Mouse (Mus musculus): ENCODE results near the gene Slc39a13.

DNA sequence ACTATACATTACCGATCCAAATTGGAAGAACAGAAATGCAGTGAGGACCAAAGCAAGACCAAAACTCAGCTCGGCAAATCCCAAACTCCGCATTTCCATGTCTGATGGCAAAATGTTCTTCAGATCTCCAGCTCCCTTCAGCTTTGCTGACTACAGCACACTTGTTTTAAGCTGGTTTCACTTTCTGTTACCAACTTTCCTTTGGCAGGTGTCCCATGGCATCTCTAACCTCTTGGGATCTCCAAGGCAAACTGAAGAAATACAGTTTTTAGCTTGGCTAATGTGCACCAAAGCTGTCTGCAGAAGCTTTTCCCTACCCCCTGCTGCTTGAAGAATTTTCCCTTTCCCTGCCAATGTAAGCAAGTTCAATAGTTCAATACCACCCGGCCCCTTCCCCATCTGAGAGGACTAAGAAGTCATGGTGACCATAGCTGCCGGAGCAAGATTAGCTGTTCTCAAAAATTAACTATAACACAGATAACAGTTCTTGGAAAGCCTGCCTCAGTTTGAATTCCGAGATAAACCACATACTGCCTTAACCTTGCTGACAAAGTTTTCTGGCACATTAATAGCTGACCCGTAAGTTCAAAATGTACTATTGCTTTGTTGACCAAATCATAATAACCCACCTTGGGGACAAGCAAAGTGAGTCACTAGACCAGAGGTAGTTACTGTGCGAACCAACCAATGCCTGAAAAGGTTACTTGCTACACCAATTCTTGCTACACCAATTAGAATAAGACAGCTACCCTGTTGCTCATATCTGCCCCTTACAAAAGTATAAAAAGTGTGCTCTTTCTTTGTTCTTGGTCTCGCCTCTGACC lies 42.6 kb downstream of the Slc39a13 start:
- TF ChIP-seq EP300 (optimal IDR thresholded peaks at IDR 0.05) (no peak), CTCF (IDR thresholded peaks at IDR 0.05; ENCODE audit: low read depth) (no peak)
